Mouse (Mus musculus) megakaryocyte progenitor cell, adult 5-6 weeks (primary cell): ENCODE data around the gene Nup214. TPM values are rescaled to one million over a fixed set of nuclear protein-coding genes. Genes with fewer than 3 reads are reported as not detected.

Source experiments
- ATAC-seq: replicated peaks from 2 replicates; pipeline ENCODE4 v1.8.0; 2016; ENCODE audit warnings: mild to moderate bottlenecking, moderate TSS enrichment, inconsistent platforms; ENCODE audit not compliant: poor library complexity
- total RNA-seq, 2 experiments: library from RNA; stranded (forward) in 1 of 2; stranded (reverse) in 1 of 2; fragments of 157-497, 149-512 nt in 1 of 2; fragments of 200-1000 nt in 1 of 2; gene quantifications; 2 replicates each; pipeline versions ENCODE4 v1.2.3 to v1.2.4; 2015 to 2017

The Nup214 gene
- total RNA-seq, 2 experiments from 2014 or later = 30.7 to 106 TPM

GRCm38 (mm10) chr2:32041087-32041486 is 66.9 kb downstream of the Nup214 start:
- no peak for ATAC-seq

- ATAC-seq = no peak
Observed at GRCm38 (mm10) chr2:32043836-32044235, 69.6 kb downstream of the Nup214 start.

GRCm38 (mm10) chr2:32045375-32045774 is 71.1 kb downstream of the Nup214 start:
- no peak for ATAC-seq

GRCm38 (mm10) chr2:32046009-32046408 is 71.8 kb downstream of the Nup214 start:
- ATAC-seq = no peak

GRCm38 (mm10) chr2:32047323-32047722 is 73.1 kb downstream of the Nup214 start:
- ATAC-seq = peak; percentile 42; the same call in 1 of the 2 replicates

GRCm38 (mm10) chr2:32051791-32052190 is 77.6 kb downstream of the Nup214 start:
- no peak for ATAC-seq

GRCm38 (mm10) chr2:32052418-32052817 is 78.2 kb downstream of the Nup214 start:
- ATAC-seq = no peak

- ATAC-seq = no peak
Observed at GRCm38 (mm10) chr2:32055357-32055965, 81.2 kb downstream of the Nup214 start.

GRCm38 (mm10) chr2:32056524-32056923 is 82.3 kb downstream of the Nup214 start:
- ATAC-seq = no peak

GRCm38 (mm10) chr2:32057360-32057759 is 83.1 kb downstream of the Nup214 start:
- peak; percentile 16; the same call in 1 of the 2 replicates for ATAC-seq

- ATAC-seq = no peak
Observed at GRCm38 (mm10) chr2:32057794-32058193, 83.6 kb downstream of the Nup214 start.

GRCm38 (mm10) chr2:32058241-32058640 is 84.0 kb downstream of the Nup214 start:
- no peak for ATAC-seq

- no peak for ATAC-seq
Observed at GRCm38 (mm10) chr2:32058716-32059115, 84.5 kb downstream of the Nup214 start.

GRCm38 (mm10) chr2:32059613-32060012 is 85.4 kb downstream of the Nup214 start:
- no peak for ATAC-seq

GRCm38 (mm10) chr2:32060228-32060805 is 86.1 kb downstream of the Nup214 start:
- ATAC-seq = no peak

- peak; percentile 62 for ATAC-seq
Observed at GRCm38 (mm10) chr2:32061189-32061588, 87.0 kb downstream of the Nup214 start.

GRCm38 (mm10) chr2:32061722-32062505 is 87.7 kb downstream of the Nup214 start:
- peak; percentile 68 for ATAC-seq

- ATAC-seq = peak; percentile 29; the same call in 1 of the 2 replicates
Observed at GRCm38 (mm10) chr2:32062626-32063410, 88.6 kb downstream of the Nup214 start.

GRCm38 (mm10) chr2:32063451-32064151 is 89.4 kb downstream of the Nup214 start:
- ATAC-seq = no peak

GRCm38 (mm10) chr2:32064913-32065312 is 90.7 kb downstream of the Nup214 start:
- no peak for ATAC-seq
